Mouse (Mus musculus) lung, adult 2 months (tissue): ENCODE results near the gene Herc4.

ENCODE experiments used
- CTCF ChIP-seq: fragments of 200-500 bp; IDR thresholded peaks from 2 replicates; pipeline ENCODE4 v1.5.1; 2011; ENCODE audit warnings: mild to moderate bottlenecking, low read length, control low read depth; ENCODE audit not compliant: insufficient read depth
- POLR2A ChIP-seq: fragments of 200-500 bp; IDR thresholded peaks from 2 replicates; pipeline ENCODE4 v1.6.1; 2011; ENCODE audit warnings: low read depth, mild to moderate bottlenecking, control low read depth, low read length, borderline replicate concordance; ENCODE audit errors: extremely low read depth

DNA sequence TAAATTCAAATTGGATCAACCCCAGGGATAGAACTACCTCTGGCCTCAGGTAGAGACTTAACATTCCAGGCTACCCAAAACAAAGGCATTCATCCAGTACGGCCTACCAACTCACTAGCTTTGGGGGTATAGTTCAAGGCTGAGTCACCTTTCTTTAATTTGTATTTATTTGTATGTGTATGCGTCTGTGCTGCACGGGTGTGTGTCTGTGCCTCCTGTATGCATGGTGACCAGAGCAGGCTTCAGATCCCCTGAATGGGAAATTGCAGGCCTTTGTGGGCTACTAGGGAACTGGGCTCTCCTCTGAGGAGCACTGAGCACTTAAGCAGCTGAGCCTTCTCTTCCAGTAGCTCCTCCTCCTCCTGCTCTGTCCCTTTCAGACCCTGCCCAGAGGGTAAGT lies 104.7 kb downstream of the Herc4 start:
- TF ChIP-seq POLR2A (no peak), CTCF (no peak)
